Mouse (Mus musculus): ENCODE data around the gene Setd1b.

The Setd1b gene

GRCm38 (mm10) chr5:123128426-123129169, 13.4 kb upstream of the Setd1b start:
- in situ Hi-C loops (cut with MboI): no loop called here

- in situ Hi-C loops (cut with MboI): no loop called here
Measured at GRCm38 (mm10) chr5:123129170-123129757, 12.7 kb upstream of the Setd1b start.

GRCm38 (mm10) chr5:123130030-123130813, 11.8 kb upstream of the Setd1b start:
- in situ Hi-C loops (cut with MboI): loop anchor here (5.0 kb wide), 1 partner anchor 68 kb away; no protein-coding TSS in a partner anchor

GRCm38 (mm10) chr5:123130814-123131148, 11.2 kb upstream of the Setd1b start:
- in situ Hi-C loops (cut with MboI): loop anchor here (5.0 kb wide), 1 partner anchor 68 kb away; no protein-coding TSS in a partner anchor

- in situ Hi-C loops (cut with MboI): loop anchor here (5.0 kb wide), 1 partner anchor 70 kb away; no protein-coding TSS in a partner anchor
Measured at GRCm38 (mm10) chr5:123132308-123133071, 9.5 kb upstream of the Setd1b start, which contains the start of gene Rhof. Rhof (minus strand) TSS chr5:123132692.

- in situ Hi-C loops (cut with MboI): loop anchor here (5.0 kb wide), 1 partner anchor 71 kb away; no protein-coding TSS in a partner anchor
Measured at GRCm38 (mm10) chr5:123133083-123133783, 8.8 kb upstream of the Setd1b start.

- in situ Hi-C loops (cut with MboI): loop anchor here (5.0 kb wide), 1 partner anchor 71 kb away; no protein-coding TSS in a partner anchor
Measured at GRCm38 (mm10) chr5:123133784-123134143, 8.2 kb upstream of the Setd1b start.

- in situ Hi-C loops (cut with MboI): loop anchor here (5.0 kb wide), 1 partner anchor 72 kb away; no protein-coding TSS in a partner anchor
Measured at GRCm38 (mm10) chr5:123134186-123134874, 7.7 kb upstream of the Setd1b start.

GRCm38 (mm10) chr5:123134875-123135382, 7.1 kb upstream of the Setd1b start:
- in situ Hi-C loops (cut with MboI): loop anchor here (5.0 kb wide), 1 partner anchor 73 kb away; no protein-coding TSS in a partner anchor

- in situ Hi-C loops (cut with MboI): no loop called here
Measured at GRCm38 (mm10) chr5:123135471-123136360, 6.3 kb upstream of the Setd1b start.

- in situ Hi-C loops (cut with MboI): no loop called here
Measured at GRCm38 (mm10) chr5:123136361-123137043, 5.5 kb upstream of the Setd1b start.

GRCm38 (mm10) chr5:123137044-123137909, 4.7 kb upstream of the Setd1b start:
- in situ Hi-C loops (cut with MboI): no loop called here

- in situ Hi-C loops (cut with MboI): no loop called here
Measured at GRCm38 (mm10) chr5:123137910-123138229, 4.1 kb upstream of the Setd1b start.

GRCm38 (mm10) chr5:123138230-123138911, 3.6 kb upstream of the Setd1b start:
- in situ Hi-C loops (cut with MboI): no loop called here

GRCm38 (mm10) chr5:123138953-123139721, 2.9 kb upstream of the Setd1b start:
- in situ Hi-C loops (cut with MboI): no loop called here
